7 mouse cellular contexts compared by ENCODE assay signal in genomic region chr19:15866851-15867250, GRCm38 (mm10).
DNase-seq lines count a peak whose midpoint lies in the region; ATAC-seq and TF ChIP-seq lines count a peak whose summit lies in the region.

No protein-coding gene starts in this region.

- no peak for DNase-seq in left cerebral cortex, adult 2 months (ENCODE audit: extremely low spot score in 1 of 2, low spot score in 2 of 2)
- DNase-seq in left cerebral cortex, adult 8-10 months (ENCODE audit: low spot score in 2 of 2), result no peak
- no peak for DNase-seq in ES-E14 (ENCODE audit: low read depth, low spot score)
- peak; percentile 54 for DNase-seq in adrenal gland, postnatal 14 days
- peak; percentile 32 for DNase-seq in kidney, postnatal 14 days
- DNase-seq in splenic B cell, adult 2 months (ENCODE audit: low read depth, low spot score), result peak; percentile 59
- DNase-seq in forebrain, embryonic 14.5 days (ENCODE audit: low spot score), result no peak

- H3K4me3 ChIP-seq in left cerebral cortex, adult 2 months, result no peak overlapping the region
- H3K4me3 ChIP-seq in ES-E14 (ENCODE audit: insufficient read depth in 1 of 2, low read depth in 1 of 2, low read length in 2 of 2, poor library complexity in 1 of 2, severe bottlenecking in 1 of 2), result no peak overlapping the region
- H3K4me3 ChIP-seq in forebrain, embryonic 14.5 days (ENCODE audit: low read depth, low read length), result no peak overlapping the region

- TF ChIP-seq CTCF in left cerebral cortex, adult 2 months (IDR thresholded peaks at IDR 0.05), result peak; percentile 38

- 77% methylated on average over 4 of the region's 4 CpGs for WGBS in forebrain, embryonic 14.5 days

- H3K27me3 ChIP-seq in splenic B cell, adult 2 months (ENCODE audit: control insufficient read depth, insufficient read depth, low read length, poor library complexity, severe bottlenecking), result no peaks in the 10 kb centered on the region
- H3K27me3 ChIP-seq in forebrain, embryonic 14.5 days (replicated peaks; ENCODE audit: control insufficient read depth, insufficient read depth, low read length), result no peaks in the 10 kb centered on the region

- in situ Hi-C loops in ES-E14 (cut with MboI; ENCODE audit: low sequenced_read_pairs in 2 of 2, unreplicated experiment in 2 of 2), result no loop called here

- H3K4me2 ChIP-seq in forebrain, embryonic 14.5 days (ENCODE audit: low read length), result no peak overlapping the region

- no peak overlapping the region for H3K9ac ChIP-seq in ES-E14 (ENCODE audit: insufficient read depth, low read depth, low read length, poor library complexity, severe bottlenecking)
- H3K9ac ChIP-seq in forebrain, embryonic 14.5 days (ENCODE audit: low read length), result no peak overlapping the region

- intact Hi-C loops in left cerebral cortex, adult 2 months (cut with DNase I), result no loop called here

- no peaks in the 10 kb centered on the region for H3K4me1 ChIP-seq in ES-E14 (ENCODE audit: control insufficient read depth in 2 of 2, insufficient read depth in 2 of 2, low read length in 2 of 2, poor library complexity in 1 of 2)
- peaks cover 6% of the 10 kb centered on the region; the same call in 1 of the 2 replicates for H3K4me1 ChIP-seq in forebrain, embryonic 14.5 days (ENCODE audit: control insufficient read depth, insufficient read depth, low read length)

- H3K9me3 ChIP-seq in ES-E14 (ENCODE audit: control insufficient read depth, insufficient read depth, low read depth, low read length), result no peaks in the 10 kb centered on the region
- no peaks in the 10 kb centered on the region for H3K9me3 ChIP-seq in forebrain, embryonic 14.5 days (replicated peaks; ENCODE audit: control insufficient read depth, low read length)

- no peak for ATAC-seq in forebrain, embryonic 14.5 days

- no peak overlapping the region for H3K27ac ChIP-seq in left cerebral cortex, adult 2 months
- no peak overlapping the region for H3K27ac ChIP-seq in ES-E14 (ENCODE audit: insufficient read depth, low read depth, low read length, poor library complexity, severe bottlenecking)
- no peak overlapping the region for H3K27ac ChIP-seq in forebrain, embryonic 14.5 days (ENCODE audit: low read depth, low read length)

- no peaks in the 10 kb centered on the region for H3K36me3 ChIP-seq in ES-E14 (ENCODE audit: control insufficient read depth, insufficient read depth, low read length, poor library complexity, severe bottlenecking)
- no peaks in the 10 kb centered on the region for H3K36me3 ChIP-seq in splenic B cell, adult 2 months (ENCODE audit: control insufficient read depth, insufficient read depth, low read length, poor library complexity, severe bottlenecking)
- H3K36me3 ChIP-seq in forebrain, embryonic 14.5 days (ENCODE audit: control insufficient read depth, insufficient read depth, low read length), result no peaks in the 10 kb centered on the region

TF ChIP-seq in ES-E14, 5 proteins besides CTCF, POLR2A, EP300 and RAD21:
- TF ChIP-seq ZC3H11A (IDR thresholded peaks at IDR 0.05; ENCODE audit: borderline replicate concordance, low read depth, low read length), result 0 out of 2 replicates have a peak, but pooled peaks have one; percentile 24
- TF ChIP-seq ZNF384 (IDR thresholded peaks at IDR 0.05; ENCODE audit: low read depth, low read length), result no peak

Comparison
In these comparisons a context has a peak if more than half of its experiments do, and no peak if none do; other contexts are left out.
1. DNase-seq: peak in adrenal gland, postnatal 14 days (single experiment), kidney, postnatal 14 days (single experiment) and splenic B cell, adult 2 months (single experiment); none in left cerebral cortex, adult 2 months (0 of 2), left cerebral cortex, adult 8-10 months (0 of 2), ES-E14 (single experiment) and forebrain, embryonic 14.5 days (single experiment).